Mouse (Mus musculus) yolk sac, embryonic 10.5 days (tissue): Measurements from ENCODE around the gene Bcl11a.
"Not testable (repeated sequence)": the region's sequence is repeated elsewhere in the genome, so short reads cannot be mapped to it uniquely, and the experiment has no call there.

Source experiments
- DNase-seq: peaks from one replicate; pipeline ENCODE4 v3.0.0-alpha.2; 2017; ENCODE audit warnings: low spot score

Gene Bcl11a

GRCm38 (mm10) chr11:24100449-24101070 is 22.7 kb downstream of the Bcl11a start:
- no peak for DNase-seq

- no peak for DNase-seq
Observed at GRCm38 (mm10) chr11:24101625-24102024, 23.8 kb downstream of the Bcl11a start.

GRCm38 (mm10) chr11:24102372-24102771 is 24.5 kb downstream of the Bcl11a start:
- no peak for DNase-seq

GRCm38 (mm10) chr11:24103128-24103742 is 25.4 kb downstream of the Bcl11a start:
- DNase-seq: no peak

- DNase-seq: no peak
Observed at GRCm38 (mm10) chr11:24107414-24107813, 29.6 kb downstream of the Bcl11a start.

- no peak for DNase-seq
Observed at GRCm38 (mm10) chr11:24108974-24109373, 31.1 kb downstream of the Bcl11a start.

- DNase-seq: no peak
Observed at GRCm38 (mm10) chr11:24109388-24109787, 31.5 kb downstream of the Bcl11a start.

- no peak for DNase-seq
Observed at GRCm38 (mm10) chr11:24110113-24110512, 32.3 kb downstream of the Bcl11a start.

- no peak for DNase-seq
Observed at GRCm38 (mm10) chr11:24111720-24112119, 33.9 kb downstream of the Bcl11a start.

GRCm38 (mm10) chr11:24115017-24115752 is 37.3 kb downstream of the Bcl11a start:
- no peak for DNase-seq

- DNase-seq: no peak
Observed at GRCm38 (mm10) chr11:24116041-24116440, 38.2 kb downstream of the Bcl11a start.

- DNase-seq: no peak
Observed at GRCm38 (mm10) chr11:24116582-24117318, 38.9 kb downstream of the Bcl11a start.

GRCm38 (mm10) chr11:24121136-24121535 is 43.3 kb downstream of the Bcl11a start:
- DNase-seq: no peak

GRCm38 (mm10) chr11:24122899-24123298 is 45.0 kb downstream of the Bcl11a start:
- no peak for DNase-seq

- no peak for DNase-seq
Observed at GRCm38 (mm10) chr11:24123991-24124390, 46.1 kb downstream of the Bcl11a start.

GRCm38 (mm10) chr11:24125098-24125497 is 47.2 kb downstream of the Bcl11a start:
- no peak for DNase-seq

GRCm38 (mm10) chr11:24128001-24128400 is 50.1 kb downstream of the Bcl11a start:
- no peak for DNase-seq

- not testable (repeated sequence) for DNase-seq
Observed at GRCm38 (mm10) chr11:24128880-24129279, 51.0 kb downstream of the Bcl11a start.

- DNase-seq: no peak
Observed at GRCm38 (mm10) chr11:24129358-24130185, 51.7 kb downstream of the Bcl11a start.

GRCm38 (mm10) chr11:24130186-24130760 is 52.4 kb downstream of the Bcl11a start:
- no peak for DNase-seq

- DNase-seq: no peak
Observed at GRCm38 (mm10) chr11:24131818-24132217, 54.0 kb downstream of the Bcl11a start.
